Mouse (Mus musculus) splenic B cell, adult 2 months (primary cell): Measurements from ENCODE around the gene Inf2.

Experiments
- DNase-seq: peaks from one replicate; pipeline ENCODE4 v3.0.0-alpha.2; 2011; ENCODE audit warnings: low read depth, low spot score
- H3K27me3 ChIP-seq: 2 replicates; pipeline ENCODE4 v1.6.1; 2012; ENCODE audit warnings: mild to moderate bottlenecking, low read length, moderate library complexity, mixed read lengths; ENCODE audit not compliant: control insufficient read depth, poor library complexity, insufficient read depth, severe bottlenecking
- H3K36me3 ChIP-seq: 2 replicates; pipeline ENCODE4 v1.6.1; 2012; ENCODE audit warnings: mild to moderate bottlenecking, low read length, moderate library complexity, mixed read lengths; ENCODE audit not compliant: control insufficient read depth, poor library complexity, insufficient read depth, severe bottlenecking

The Inf2 gene

GRCm38 (mm10) chr12:112588426-112589256, at the start of gene Inf2:
Gene Inf2, plus strand, starts transcription at chr12:112588784.
- H3K36me3 ChIP-seq, result no peaks in the 10 kb centered on the region
- peak; percentile 69 for DNase-seq

GRCm38 (mm10) chr12:112539466-112539965, 49.1 kb upstream of the Inf2 start:
- no peak for DNase-seq
- no peaks in the 10 kb centered on the region; the same call in 1 of the 2 replicates for H3K27me3 ChIP-seq
- H3K36me3 ChIP-seq, result no peaks in the 10 kb centered on the region

More at GRCm38 (mm10) chr12:112588426-112589256, at the start of gene Inf2:
- H3K27me3 ChIP-seq, result no peaks in the 10 kb centered on the region

GRCm38 (mm10) chr12:112540321-112540720, 48.3 kb upstream of the Inf2 start:
- DNase-seq, result no peak
- H3K27me3 ChIP-seq, result no peaks in the 10 kb centered on the region; the same call in 1 of the 2 replicates
- H3K36me3 ChIP-seq, result no peaks in the 10 kb centered on the region

GRCm38 (mm10) chr12:112541483-112542091, 47.0 kb upstream of the Inf2 start:
- DNase-seq, result no peak
- Histone ChIP-seq H3K36me3 (no peaks in the 10 kb centered on the region), H3K27me3 (no peaks in the 10 kb centered on the region; the same call in 1 of the 2 replicates)

GRCm38 (mm10) chr12:112542257-112542919, 46.2 kb upstream of the Inf2 start:
- no peak for DNase-seq
- Histone ChIP-seq H3K27me3 (no peaks in the 10 kb centered on the region; the same call in 1 of the 2 replicates), H3K36me3 (no peaks in the 10 kb centered on the region)

GRCm38 (mm10) chr12:112542920-112543300, 45.7 kb upstream of the Inf2 start:
- DNase-seq, result peak; percentile 83
- Histone ChIP-seq H3K27me3 (no peaks in the 10 kb centered on the region; the same call in 1 of the 2 replicates), H3K36me3 (no peaks in the 10 kb centered on the region)

GRCm38 (mm10) chr12:112543941-112544340, 44.6 kb upstream of the Inf2 start:
- DNase-seq, result no peak
- no peaks in the 10 kb centered on the region; the same call in 1 of the 2 replicates for H3K27me3 ChIP-seq
- H3K36me3 ChIP-seq, result no peaks in the 10 kb centered on the region

- DNase-seq, result no peak
- Histone ChIP-seq H3K36me3 (no peaks in the 10 kb centered on the region), H3K27me3 (no peaks in the 10 kb centered on the region)
Observed at GRCm38 (mm10) chr12:112544946-112545701, 43.5 kb upstream of the Inf2 start.

- DNase-seq, result no peak
- Histone ChIP-seq H3K27me3 (no peaks in the 10 kb centered on the region), H3K36me3 (no peaks in the 10 kb centered on the region)
Observed at GRCm38 (mm10) chr12:112546110-112546509, 42.5 kb upstream of the Inf2 start.

- DNase-seq, result no peak
Observed at GRCm38 (mm10) chr12:112549287-112549686, 39.3 kb upstream of the Inf2 start.

GRCm38 (mm10) chr12:112551861-112552375, 36.7 kb upstream of the Inf2 start:
- Histone ChIP-seq H3K36me3 (no peaks in the 10 kb centered on the region), H3K27me3 (no peaks in the 10 kb centered on the region)
- DNase-seq, result peak; percentile 92

More at GRCm38 (mm10) chr12:112549287-112549686, 39.3 kb upstream of the Inf2 start:
- H3K27me3 ChIP-seq, result no peaks in the 10 kb centered on the region
- no peaks in the 10 kb centered on the region for H3K36me3 ChIP-seq

- Histone ChIP-seq H3K36me3 (no peaks in the 10 kb centered on the region), H3K27me3 (no peaks in the 10 kb centered on the region)
- DNase-seq, result no peak
Observed at GRCm38 (mm10) chr12:112552520-112552919, 36.1 kb upstream of the Inf2 start.

GRCm38 (mm10) chr12:112554900-112555299, 33.7 kb upstream of the Inf2 start:
- Histone ChIP-seq H3K36me3 (no peaks in the 10 kb centered on the region), H3K27me3 (no peaks in the 10 kb centered on the region)
- DNase-seq, result no peak

GRCm38 (mm10) chr12:112556531-112557060, 32.0 kb upstream of the Inf2 start:
- no peak for DNase-seq
- H3K36me3 ChIP-seq, result no peaks in the 10 kb centered on the region
- H3K27me3 ChIP-seq, result no peaks in the 10 kb centered on the region
